Mouse (Mus musculus) limb, embryonic 14.5 days (tissue): Measurements from ENCODE around the gene Ciz1. TPM values are rescaled to one million over a fixed set of nuclear protein-coding genes. Genes with fewer than 3 reads are reported as not detected.
A peak's percentile ranks its signal among the peaks of the same experiment; 100 is the strongest.

Source experiments
- ATAC-seq: fragments of 200-750 bp; cut with Nextera tagmentation; 2 replicates; pipeline ENCODE4 v1.8.0; 2017; ENCODE audit warnings: low read depth, moderate number of reproducible peaks, moderate TSS enrichment; ENCODE audit not compliant: low FRiP score
- DNase-seq: peaks from one replicate; pipeline ENCODE4 v3.0.0-alpha.2; 2015; ENCODE audit warnings: low spot score
- H3K27ac ChIP-seq: fragments of 300-500 bp; sonication (generic); replicated peaks from 2 replicates; pipeline ENCODE4 v1.5.1; 2014; ENCODE audit warnings: low read depth, mild to moderate bottlenecking, low read length, moderate library complexity, mixed read lengths
- H3K27me3 ChIP-seq: fragments of 300-500 bp; sonication (generic); 2 replicates; pipeline ENCODE4 v1.6.1; 2014; ENCODE audit warnings: low read length, mixed read lengths; ENCODE audit not compliant: control insufficient read depth, insufficient read depth
- H3K36me3 ChIP-seq: fragments of 300-500 bp; sonication (generic); 2 replicates; pipeline ENCODE4 v1.6.1; 2014; ENCODE audit warnings: mild to moderate bottlenecking, low read length, moderate library complexity, mixed read lengths; ENCODE audit not compliant: control insufficient read depth, insufficient read depth
- H3K4me1 ChIP-seq: fragments of 300-500 bp; sonication (generic); 2 replicates; pipeline ENCODE4 v1.6.1; 2014; ENCODE audit warnings: antibody characterized with exemption, low read length, mixed read lengths; ENCODE audit not compliant: control insufficient read depth, insufficient read depth
- H3K4me2 ChIP-seq: fragments of 300-500 bp; sonication (generic); replicated peaks from 2 replicates; pipeline ENCODE4 v1.6.1; 2014; ENCODE audit warnings: low read depth, mild to moderate bottlenecking, low read length, moderate library complexity; ENCODE audit not compliant: severe bottlenecking
- H3K4me3 ChIP-seq: fragments of 300-500 bp; sonication (generic); replicated peaks from 2 replicates; pipeline ENCODE4 v1.5.1; 2014; ENCODE audit warnings: low read length
- H3K9ac ChIP-seq: fragments of 300-500 bp; sonication (generic); 2 replicates; pipeline ENCODE4 v1.6.1; 2014; ENCODE audit warnings: mild to moderate bottlenecking, low read depth, low read length, moderate library complexity; ENCODE audit not compliant: severe bottlenecking
- H3K9me3 ChIP-seq: fragments of 300-500 bp; sonication (generic); 2 replicates; pipeline ENCODE4 v1.6.1; 2016; ENCODE audit warnings: low read length; ENCODE audit not compliant: control insufficient read depth
- POLR2A ChIP-seq: fragments of 200-500 bp; IDR thresholded peaks from 2 replicates; pipeline ENCODE4 v1.8.0; 2012; ENCODE audit warnings: inconsistent platforms, mild to moderate bottlenecking, moderate library complexity, borderline replicate concordance; ENCODE audit not compliant: insufficient read depth, insufficient read length; ENCODE audit errors: extremely low read depth
- WGBS: fragments of 180-500 bp; shearing (Covaris S2); extraction: QIAGEN DNeasy Blood & Tissue Kit; methylation state at CpG from one replicate; pipeline ENCODE4 v1.1.7; 2014; 5-methylcytosine and 5-hydroxymethylcytosine counted together
- polyA plus RNA-seq, 2 experiments: library from polyadenylated mRNA; depleted of rRNA in 1 of 2; stranded (reverse) in 1 of 2; unstranded in 1 of 2; fragments of >200 nt; fragmentation: Nextera tagmentation in 1 of 2; extraction: Ambion mirVana in 1 of 2; gene quantifications; 2 replicates each; pipeline versions ENCODE4 v1.2.1 to v1.2.3; 2012 to 2014

Gene Ciz1
- polyA plus RNA-seq, 2 experiments, result 46.5 to 196 TPM

GRCm38 (mm10) chr2:32317791-32318417 is 34.2 kb upstream of the Ciz1 start:
- peaks cover 24% of the 10 kb centered on the region for H3K36me3 ChIP-seq
- peaks cover 56% of the 10 kb centered on the region for H3K4me1 ChIP-seq
- peak overlapping the region; percentile 95 for H3K9ac ChIP-seq
- ATAC-seq (peak; percentile 78), DNase-seq (peak; percentile 97)
- 2% methylated on average over 14 of the region's 19 CpGs for WGBS
- H3K9me3 ChIP-seq, result no peaks in the 10 kb centered on the region
- peak overlapping the region; percentile 95 for H3K4me2 ChIP-seq
- TF ChIP-seq POLR2A, result peak; percentile 98
- peak overlapping the region; percentile 100 for H3K27ac ChIP-seq
- no peaks in the 10 kb centered on the region for H3K27me3 ChIP-seq
- peak overlapping the region; percentile 56 for H3K4me3 ChIP-seq

- H3K9ac ChIP-seq, result peak overlapping the region; percentile 95
- peaks cover 27% of the 10 kb centered on the region for H3K36me3 ChIP-seq
- peak overlapping the region; percentile 56 for H3K4me3 ChIP-seq
- TF ChIP-seq POLR2A, result peak; percentile 57; the same call in 1 of the 2 replicates
- H3K9me3 ChIP-seq, result no peaks in the 10 kb centered on the region
- DNase-seq (peak; percentile 30), ATAC-seq (no peak)
- H3K4me2 ChIP-seq, result peak overlapping the region; percentile 95
- H3K4me1 ChIP-seq, result peaks cover 56% of the 10 kb centered on the region
- no peaks in the 10 kb centered on the region for H3K27me3 ChIP-seq
- peak overlapping the region; percentile 100 for H3K27ac ChIP-seq
- 43% methylated on average over 14 of the region's 14 CpGs for WGBS
Observed at GRCm38 (mm10) chr2:32318709-32319585, 33.2 kb upstream of the Ciz1 start.

GRCm38 (mm10) chr2:32319586-32320580 is 32.2 kb upstream of the Ciz1 start:
- ATAC-seq (peak; percentile 54), DNase-seq (peak; percentile 88)
- Histone ChIP-seq H3K36me3 (peaks cover 31% of the 10 kb centered on the region), H3K9ac (peak overlapping the region; percentile 95; the same call in 1 of the 2 replicates), H3K4me2 (peak overlapping the region; percentile 95), H3K4me3 (peak overlapping the region; percentile 56), H3K27me3 (no peaks in the 10 kb centered on the region), H3K27ac (peak overlapping the region; percentile 100), H3K9me3 (no peaks in the 10 kb centered on the region), H3K4me1 (peaks cover 53% of the 10 kb centered on the region)
- 11% methylated on average over 9 of the region's 9 CpGs for WGBS
- TF ChIP-seq POLR2A, result peak; percentile 35; the same call in 1 of the 2 replicates

GRCm38 (mm10) chr2:32320721-32321120 is 31.4 kb upstream of the Ciz1 start:
- Histone ChIP-seq H3K9ac (no peak overlapping the region), H3K27ac (peak overlapping the region; percentile 100), H3K4me2 (no peak overlapping the region), H3K4me3 (no peak overlapping the region), H3K4me1 (peaks cover 44% of the 10 kb centered on the region), H3K27me3 (no peaks in the 10 kb centered on the region), H3K36me3 (peaks cover 34% of the 10 kb centered on the region), H3K9me3 (no peaks in the 10 kb centered on the region)
- TF ChIP-seq POLR2A, result no peak
- DNase-seq (no peak), ATAC-seq (no peak)
- 46% methylated on average over 11 of the region's 11 CpGs for WGBS
